Mouse (Mus musculus): Measurements from ENCODE around the gene Csnk2b.

Csnk2b gene

DNA sequence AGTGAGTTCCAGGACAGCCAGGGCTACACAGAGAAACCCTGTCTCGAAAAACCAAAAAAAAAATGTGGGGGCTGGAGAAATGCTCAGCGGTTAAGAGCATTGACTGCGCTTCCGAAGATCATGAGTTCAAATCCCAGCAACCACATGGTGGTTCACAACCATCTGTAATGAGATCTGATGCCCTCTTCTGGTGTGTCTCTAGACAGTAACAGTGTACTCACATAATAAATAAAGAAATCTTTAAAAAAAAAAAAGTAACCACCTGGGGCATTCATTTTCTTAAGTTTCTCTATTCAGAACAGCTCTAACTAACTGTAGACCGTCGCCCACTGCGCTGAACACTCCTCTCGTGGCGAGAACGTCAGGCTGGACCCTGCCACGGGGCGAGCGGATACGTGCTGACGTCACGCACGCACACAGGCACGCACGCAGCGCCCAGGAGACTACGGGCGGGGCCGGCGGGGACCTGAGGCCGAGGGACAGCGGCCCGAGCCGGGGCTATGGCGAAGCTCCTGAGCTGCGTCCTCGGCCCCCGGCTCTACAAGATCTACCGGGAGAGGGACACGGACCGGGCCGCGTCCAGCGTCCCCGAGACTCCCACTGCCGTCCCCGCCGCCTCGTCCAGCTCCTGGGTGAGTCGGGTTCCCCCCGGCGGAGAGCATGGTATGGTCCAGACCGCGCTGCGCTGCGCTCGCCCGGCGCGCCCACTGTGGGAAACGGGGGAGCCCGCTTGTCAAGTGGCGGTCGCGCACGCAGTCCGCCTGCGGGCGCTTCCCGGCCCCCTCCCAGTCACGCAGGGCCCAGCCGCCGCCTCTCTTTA lies 32.8 kb downstream of the Csnk2b start, which contains the start of gene Abhd16a:
Gene Abhd16a, plus strand, starts transcription at position 439 of the 820 bp plus-strand sequence.
- DNase-seq (ENCODE audit: low read depth, low spot score), result peak; percentile 93

DNA sequence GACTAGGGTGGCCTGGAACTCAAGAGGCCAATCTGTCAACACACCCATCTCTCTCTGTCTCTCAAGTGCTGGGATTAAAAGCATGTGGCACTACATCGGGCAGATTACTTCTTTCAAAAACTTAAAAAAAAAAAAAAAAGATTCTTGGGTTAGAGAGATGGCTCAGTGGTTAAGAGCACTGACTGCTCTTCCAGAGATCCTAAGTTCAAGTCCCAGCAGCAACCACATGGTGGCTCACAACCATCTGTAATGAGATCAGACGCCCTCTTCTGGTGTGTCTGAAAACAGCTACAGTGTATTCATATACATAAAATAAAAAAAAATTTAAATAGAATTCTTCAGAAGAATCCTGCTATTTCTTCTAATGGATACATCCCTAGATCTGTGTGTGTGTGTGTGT lies 33.7 kb downstream of the Csnk2b start:
- DNase-seq (ENCODE audit: low read depth, low spot score), result peak; percentile 48

DNA sequence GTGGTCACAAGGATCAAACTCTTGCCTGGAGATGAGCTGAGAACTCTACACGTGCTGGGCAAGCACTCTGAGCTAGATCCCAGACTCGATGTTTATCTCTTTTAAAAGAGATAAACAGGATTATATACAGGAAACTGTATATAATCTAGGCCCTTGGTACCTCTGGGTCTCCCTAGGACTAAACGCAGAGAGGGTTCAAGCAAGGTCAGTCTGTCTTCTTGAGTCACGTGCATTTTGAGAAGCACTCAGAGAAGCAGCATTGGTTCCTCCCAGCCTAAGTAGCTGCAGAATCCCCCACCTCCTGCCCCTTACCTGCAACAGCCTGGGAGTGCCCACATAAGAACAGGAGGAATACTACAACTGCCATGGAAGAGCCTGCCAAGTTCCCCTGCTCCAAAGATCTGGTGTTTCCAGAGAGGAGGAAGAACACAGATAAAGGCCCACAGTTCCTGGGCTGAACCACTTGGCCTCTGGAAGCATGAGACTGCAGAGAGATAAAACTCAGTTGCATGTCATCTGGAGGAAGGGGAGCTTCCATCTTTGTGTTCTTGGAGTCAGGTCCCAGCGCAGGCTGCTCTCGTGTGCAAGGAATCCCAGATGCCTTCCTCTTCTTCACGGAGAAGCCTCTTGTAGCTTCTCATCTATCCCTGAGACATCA lies 36.5 kb downstream of the Csnk2b start, which contains the start of gene Ly6g6f:
Gene Ly6g6f, minus strand, starts transcription at position 403 of the 658 bp plus-strand sequence.
- DNase-seq (ENCODE audit: low read depth, low spot score), result no peak

DNA sequence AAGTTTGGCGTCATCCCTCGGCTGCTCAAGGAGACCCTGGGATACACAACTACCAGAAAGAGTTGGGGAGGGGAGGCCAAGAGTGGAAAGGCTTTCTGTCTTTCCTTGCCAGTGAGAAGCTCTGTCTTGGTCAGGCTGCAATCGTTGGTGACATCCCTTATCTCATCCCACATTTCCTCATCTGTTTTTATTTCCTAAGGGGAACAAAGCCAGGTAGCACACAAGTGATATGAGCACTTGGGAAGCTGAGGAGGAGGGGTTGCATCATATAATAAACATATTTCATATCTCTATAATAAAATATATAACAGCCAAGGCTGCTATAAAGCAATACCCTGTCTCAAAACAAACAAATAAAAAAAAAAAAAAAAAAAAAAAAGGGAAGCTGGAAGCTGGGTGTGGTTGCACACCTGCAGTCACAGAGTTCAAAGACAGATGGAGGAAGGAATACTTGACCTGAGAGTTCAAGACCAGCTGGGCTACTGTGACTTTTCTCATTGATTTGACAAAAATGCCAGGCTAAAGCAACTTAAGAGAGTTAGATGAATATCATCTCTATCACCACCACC lies 37.8 kb downstream of the Csnk2b start:
- no peak for DNase-seq (ENCODE audit: low read depth, low spot score)

DNA sequence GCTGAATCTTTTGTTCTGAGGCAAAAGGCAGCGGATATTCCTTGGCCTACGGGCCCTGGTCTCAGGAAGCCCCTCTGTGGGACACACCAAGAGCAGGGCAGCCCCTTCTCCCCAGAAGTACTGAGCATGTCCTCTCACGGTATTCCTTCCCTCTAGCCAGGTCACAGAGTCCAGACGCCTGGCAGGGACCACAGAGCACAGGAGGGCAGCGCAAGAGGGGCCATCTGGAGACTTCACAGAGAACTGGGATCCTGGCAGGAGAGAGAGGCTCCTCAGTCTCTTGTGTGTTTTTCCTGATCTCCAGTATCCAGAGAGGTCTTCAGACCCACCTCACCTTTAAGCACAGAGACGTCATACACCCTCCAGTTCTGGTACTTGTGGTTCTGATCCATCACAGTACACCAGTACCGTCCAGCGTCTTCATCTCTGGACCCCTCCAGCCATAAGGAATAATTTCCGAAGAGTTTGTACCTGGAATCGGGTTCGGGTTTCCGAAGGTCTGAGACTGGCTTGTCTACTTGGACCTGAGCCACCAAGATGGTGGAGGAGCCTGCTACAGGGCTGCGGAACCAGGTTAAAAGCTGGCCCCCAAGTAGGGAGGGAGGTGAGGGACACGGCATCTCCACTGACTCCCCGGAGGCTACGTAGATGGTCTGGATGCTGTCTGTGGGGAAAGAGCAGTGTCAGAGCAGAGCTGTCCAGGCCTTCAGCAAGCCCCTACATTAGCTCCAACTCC lies 38.8 kb downstream of the Csnk2b start:
- no peak for DNase-seq (ENCODE audit: low read depth, low spot score)

DNA sequence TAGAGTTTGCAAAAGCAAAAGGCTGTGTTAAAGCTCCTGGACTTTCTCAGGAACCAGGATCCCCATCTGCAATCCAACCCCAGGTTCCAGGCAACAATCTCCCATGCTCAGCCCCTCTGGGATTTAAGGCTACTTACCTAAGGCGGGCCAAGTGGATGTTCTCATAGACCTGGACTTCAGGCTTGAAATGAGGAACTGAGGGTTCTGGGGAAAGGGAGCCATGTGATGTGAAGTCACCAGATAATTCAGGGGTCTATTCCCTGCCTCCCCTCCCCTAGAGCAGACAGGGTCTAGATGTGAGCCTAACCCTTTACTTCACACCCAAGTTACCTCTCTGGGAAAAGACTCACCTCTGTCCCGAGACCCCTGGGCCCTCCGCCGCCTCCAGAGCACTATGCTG lies 41.1 kb downstream of the Csnk2b start:
- no peak for DNase-seq (ENCODE audit: low read depth, low spot score)

DNA sequence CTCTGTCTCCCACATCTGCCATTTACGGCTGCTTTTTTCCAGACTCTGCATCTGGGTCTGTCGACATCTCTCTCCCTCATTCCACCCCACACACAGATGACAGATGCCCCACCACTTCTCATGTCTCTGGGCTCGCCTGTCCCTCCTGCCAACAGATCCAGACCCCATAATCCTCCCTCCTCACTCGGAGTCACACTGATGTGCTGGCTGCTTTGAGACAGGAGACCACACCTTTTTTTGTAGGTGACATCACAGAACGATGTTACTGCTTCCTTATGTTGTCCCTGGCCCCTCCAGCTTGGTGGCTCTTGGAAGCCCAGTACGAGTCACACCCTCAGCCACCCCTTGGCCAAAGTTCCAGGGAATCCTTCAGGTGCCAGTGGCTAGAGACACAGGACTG lies 41.6 kb downstream of the Csnk2b start:
- no peak for DNase-seq (ENCODE audit: low read depth, low spot score)

DNA sequence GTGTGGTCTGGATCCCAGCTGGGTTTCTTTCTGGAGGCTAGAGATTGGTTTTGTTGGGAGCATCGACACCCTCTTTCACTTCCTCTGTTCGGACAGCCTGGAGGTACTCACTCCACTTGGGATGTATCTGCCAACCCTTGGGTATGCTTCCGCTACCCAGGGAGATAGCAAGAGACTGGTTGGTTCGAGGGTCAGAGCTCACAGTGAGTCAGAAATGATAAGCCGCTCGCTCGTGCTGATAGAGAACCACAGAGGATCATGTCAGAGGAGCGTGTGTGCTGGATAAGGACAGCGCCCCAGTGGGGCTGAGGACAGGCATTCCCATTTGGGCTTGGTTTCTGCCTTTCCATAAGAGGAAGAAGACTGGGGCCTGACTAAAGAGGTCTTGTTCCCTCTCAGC lies 42.1 kb downstream of the Csnk2b start:
- no peak for DNase-seq (ENCODE audit: low read depth, low spot score)

DNA sequence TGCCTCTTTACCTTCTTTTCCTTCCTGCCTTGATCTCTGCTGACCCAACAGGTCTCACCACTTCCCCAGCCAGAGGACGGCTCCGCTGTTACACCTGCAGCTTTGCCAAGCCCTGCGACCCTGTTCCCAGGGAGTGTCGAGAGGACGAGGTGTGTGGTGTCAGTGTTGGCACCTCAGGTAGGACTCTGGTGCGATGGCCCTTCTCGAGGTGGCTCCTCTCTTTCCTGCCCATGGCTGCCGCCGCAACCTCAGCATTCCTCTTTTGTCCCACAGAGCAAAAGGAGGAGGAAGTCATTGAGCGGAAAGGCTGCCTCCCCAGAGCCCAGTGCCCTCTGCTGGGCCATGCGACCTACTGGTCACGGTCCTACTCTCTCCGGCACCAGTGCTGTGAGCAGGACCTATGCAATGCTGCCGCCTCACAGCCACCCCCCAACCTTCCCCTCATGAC lies 44.0 kb downstream of the Csnk2b start, which contains the start of gene Ly6g6d:
Gene Ly6g6d, minus strand, starts transcription at position 280 of the 448 bp plus-strand sequence.
- DNase-seq (ENCODE audit: low read depth, low spot score), result no peak

DNA sequence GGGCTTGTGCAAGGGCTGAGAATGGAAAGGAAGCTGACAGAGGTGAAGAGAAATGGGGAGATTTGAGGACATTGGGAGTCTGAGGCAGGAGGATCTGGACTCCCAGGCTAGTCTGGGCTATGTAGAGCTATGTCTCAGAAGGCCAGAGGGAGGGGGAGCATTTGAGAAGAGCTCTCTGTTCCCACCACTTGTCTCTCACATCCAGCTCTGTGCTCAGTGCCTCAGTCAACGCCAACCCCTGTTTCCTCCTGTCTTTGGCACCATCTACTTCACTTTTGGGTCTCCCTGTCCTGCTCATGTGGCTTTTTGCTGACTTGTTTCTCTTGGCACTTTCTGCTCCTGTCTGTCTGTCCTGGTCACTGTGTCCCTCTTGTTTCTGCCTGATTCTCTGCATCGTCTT lies 44.6 kb downstream of the Csnk2b start:
- DNase-seq (ENCODE audit: low read depth, low spot score), result peak; percentile 43

DNA sequence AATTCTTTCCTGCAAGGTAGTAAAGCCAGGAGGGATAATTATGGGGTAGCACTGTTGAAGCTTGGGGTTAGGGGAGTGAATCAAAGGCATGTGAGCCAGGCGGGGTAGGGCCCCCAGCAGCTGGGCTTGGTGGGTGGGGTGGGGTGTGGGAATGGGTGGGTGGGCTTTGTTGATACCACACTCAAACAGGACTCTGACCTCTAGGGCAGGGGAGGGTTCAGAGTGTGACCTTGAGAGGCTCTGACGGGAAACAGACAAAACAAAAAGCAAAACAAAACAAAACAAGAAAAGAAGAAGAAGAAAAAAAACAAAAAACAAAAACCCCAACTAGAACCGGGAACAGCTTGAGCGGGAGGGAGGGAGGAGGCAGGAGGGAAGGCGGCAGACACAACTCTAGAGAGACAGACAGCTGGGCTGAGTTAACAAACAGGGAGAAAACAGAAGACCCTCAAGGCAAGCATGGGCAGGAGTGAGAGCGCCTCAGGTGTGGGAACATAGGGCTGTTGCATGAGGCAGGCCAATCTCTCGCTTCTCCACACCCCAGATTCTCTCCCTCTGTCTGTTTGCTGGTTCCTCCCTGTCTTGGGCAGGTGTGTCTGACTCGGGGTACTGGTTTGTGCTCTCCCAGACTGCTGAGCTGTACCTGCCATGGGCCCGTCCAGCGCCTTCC lies 45.2 kb downstream of the Csnk2b start, which contains the start of gene Ly6g6e:
Gene Ly6g6e, plus strand, starts transcription at position 396 of the 670 bp plus-strand sequence.
- DNase-seq (ENCODE audit: low read depth, low spot score), result peak; percentile 81

DNA sequence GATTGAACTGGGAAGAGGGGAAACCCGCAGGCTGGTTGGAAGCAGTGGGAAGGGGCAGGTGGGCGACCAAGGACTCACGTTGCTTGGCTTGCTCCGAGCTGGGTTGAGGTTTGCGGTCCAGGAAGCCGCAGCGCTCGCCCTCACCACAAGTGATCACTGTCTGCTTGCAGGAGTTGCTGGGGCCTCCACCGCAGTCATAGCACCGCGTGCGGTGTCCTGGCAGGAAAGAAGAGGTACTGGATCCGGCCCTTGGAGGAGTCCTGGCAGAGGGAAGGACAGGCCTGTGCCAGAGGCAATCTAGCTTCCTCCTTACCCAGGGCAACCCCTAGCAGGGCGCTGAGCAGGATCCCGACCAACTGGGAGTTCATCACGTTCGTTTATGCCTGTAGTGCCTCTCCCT lies 47.8 kb downstream of the Csnk2b start:
- DNase-seq (ENCODE audit: low read depth, low spot score), result peak; percentile 33

DNA sequence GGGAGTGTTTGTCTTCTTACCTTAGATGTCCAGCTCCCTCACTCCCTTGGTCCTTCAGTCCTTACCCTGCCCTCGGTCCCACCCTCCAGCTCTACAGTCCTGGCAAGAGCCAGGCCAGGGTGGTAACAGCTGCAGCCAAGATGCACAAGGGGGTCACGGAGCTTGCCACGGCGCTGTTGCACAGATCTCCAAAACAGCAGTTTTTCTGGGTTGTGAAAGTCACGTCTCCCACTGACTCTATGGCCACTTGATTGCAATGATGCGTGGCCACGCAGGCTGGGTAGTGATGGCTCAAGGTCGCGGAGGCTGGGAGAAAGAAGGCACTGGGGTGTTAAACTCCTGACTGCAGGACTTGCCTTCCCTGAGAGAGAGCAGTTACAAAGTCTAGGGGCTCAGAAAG lies 50.4 kb downstream of the Csnk2b start:
- DNase-seq (ENCODE audit: low read depth, low spot score), result no peak

DNA sequence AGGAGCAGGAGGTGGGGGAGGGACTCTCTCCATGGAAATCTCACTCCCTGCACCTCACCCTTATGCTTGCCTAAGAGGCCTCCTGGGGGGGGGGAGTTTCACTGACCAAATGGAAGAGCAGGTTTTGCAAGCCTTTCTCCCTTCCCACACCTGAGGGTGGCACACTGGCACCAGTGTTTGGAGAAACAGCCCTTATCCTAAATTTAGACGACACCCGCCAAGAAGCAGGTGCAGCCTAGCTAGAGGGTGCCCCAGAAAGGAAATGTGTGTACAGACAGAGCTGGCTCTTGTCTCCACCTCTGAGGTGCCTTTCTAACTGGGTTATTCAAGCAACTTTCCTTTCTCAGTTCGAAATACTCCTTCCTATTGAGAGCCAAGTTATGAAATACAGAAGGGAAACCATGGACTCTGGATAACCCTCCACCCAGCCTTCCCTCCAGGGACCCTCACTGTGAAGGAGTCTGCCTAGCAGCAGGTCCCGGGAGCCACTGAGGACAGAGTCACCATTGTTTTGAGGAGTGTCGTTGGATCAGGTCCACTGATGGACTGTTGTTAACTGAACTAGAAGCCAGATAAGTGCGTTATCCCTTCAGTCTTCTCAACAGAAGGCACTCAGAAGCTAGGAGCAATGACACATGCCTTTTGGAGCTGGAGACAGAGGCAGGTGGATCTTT lies 51.2 kb downstream of the Csnk2b start:
- DNase-seq (ENCODE audit: low read depth, low spot score), result no peak

DNA sequence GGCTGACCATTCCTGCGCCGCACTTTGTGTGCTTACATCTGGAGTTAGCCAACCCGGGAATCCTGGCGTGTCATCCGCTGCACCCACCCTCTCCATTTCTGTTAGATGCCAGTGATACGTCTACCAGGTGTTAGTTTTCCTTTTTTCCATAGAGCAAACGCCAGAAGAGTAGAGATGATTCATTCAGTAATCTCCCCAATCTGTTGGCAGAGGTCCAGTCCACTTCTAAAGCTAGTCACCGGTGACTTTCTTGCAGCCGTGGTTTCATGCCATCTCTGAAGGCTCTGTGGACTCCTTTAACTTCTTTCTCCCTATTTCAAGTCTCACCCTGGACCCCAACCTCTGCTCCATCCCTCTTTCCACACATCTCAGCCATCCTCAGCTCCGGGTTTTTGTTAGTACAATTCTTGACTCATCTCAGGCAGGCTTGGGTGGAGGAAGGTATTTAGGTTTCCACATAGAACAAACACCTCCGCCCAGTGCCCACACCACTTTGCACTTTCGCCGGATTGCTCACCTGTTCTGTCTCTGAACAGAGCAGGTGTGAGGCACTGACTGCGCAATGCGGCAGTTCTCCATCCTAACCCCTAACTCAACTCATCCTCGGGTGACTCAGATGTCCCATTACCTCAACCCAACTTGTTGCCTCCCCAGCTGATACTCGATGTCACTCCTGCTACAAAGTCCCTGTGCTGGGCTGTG lies 53.5 kb downstream of the Csnk2b start:
- DNase-seq (ENCODE audit: low read depth, low spot score), result no peak

Data from ES-CJ7 (cell line).